Mouse (Mus musculus): ENCODE measurements around the gene Rap1b. TPM values are rescaled to one million over a fixed set of nuclear protein-coding genes. Genes with fewer than 3 reads are reported as not detected.

Gene Rap1b
- polyA plus RNA-seq, 1 experiment from 2014 or later: 160 TPM

DNA sequence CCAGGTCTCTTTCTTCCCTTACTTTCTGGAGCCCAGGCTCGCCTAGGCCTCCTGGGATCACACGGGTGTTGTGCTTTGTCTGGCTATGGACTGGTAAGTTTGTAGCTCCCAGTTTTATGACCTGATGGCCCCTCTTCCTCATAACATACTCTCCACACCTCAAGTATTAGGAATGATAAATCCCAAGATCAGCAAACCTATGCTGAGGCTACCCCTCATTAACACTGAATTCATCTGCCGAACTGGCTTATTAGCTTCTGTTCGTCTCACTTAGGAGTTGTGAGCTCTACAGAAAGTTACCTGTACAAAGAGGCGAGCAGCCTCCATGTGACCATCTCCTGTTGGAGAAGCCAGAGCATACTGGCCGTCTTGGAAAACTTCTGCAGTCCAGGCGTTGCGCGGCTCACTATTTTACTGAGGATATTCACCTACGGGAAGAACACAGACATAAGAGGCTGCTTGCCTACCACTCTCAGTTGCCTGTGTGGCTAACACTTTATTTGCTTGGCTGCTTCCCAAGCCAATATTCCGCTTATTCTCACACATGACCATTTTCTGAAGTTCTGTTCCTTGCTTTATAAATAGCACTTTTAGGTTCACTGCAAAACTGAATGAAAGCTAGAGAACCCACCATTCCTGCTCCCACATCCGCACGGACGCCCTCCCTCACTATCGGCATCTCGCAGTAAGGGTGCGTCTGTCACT lies 64.7 kb downstream of the Rap1b start:
- Histone ChIP-seq H3K27me3 (no peaks in the 10 kb centered on the region), H3K4me1 (no peaks in the 10 kb centered on the region), H3K4me3 (no peak overlapping the region), H3K36me3 (peaks cover 84% of the 10 kb centered on the region), H3K27ac (no peak overlapping the region), H3K9me3 (no peaks in the 10 kb centered on the region), H3K9ac (no peak overlapping the region), H3K4me2 (replicated peaks) (no peak overlapping the region)
- 95% methylated on average over 17 of the region's 17 CpGs for WGBS
- no peak for ATAC-seq (ENCODE audit: insufficient number of reproducible peaks, insufficient read depth, low FRiP score, low TSS enrichment)

GRCm38 (mm10) chr10:117780306-117780911 lies 65.4 kb downstream of the Rap1b start:
- WGBS: 93% methylated on average over 6 of the region's 6 CpGs

GRCm38 (mm10) chr10:117779581-117780305 lies 66.1 kb downstream of the Rap1b start:
- ATAC-seq (ENCODE audit: insufficient number of reproducible peaks, insufficient read depth, low FRiP score, low TSS enrichment): no peak
- Histone ChIP-seq H3K36me3 (peaks cover 84% of the 10 kb centered on the region), H3K9ac (no peak overlapping the region), H3K9me3 (no peaks in the 10 kb centered on the region), H3K4me1 (no peaks in the 10 kb centered on the region), H3K4me3 (no peak overlapping the region), H3K27ac (no peak overlapping the region), H3K4me2 (replicated peaks) (no peak overlapping the region), H3K27me3 (no peaks in the 10 kb centered on the region)
- WGBS: 95% methylated on average over 8 of the region's 8 CpGs

More at GRCm38 (mm10) chr10:117780306-117780911, 65.4 kb downstream of the Rap1b start:
- no peak overlapping the region for H3K4me2 ChIP-seq (replicated peaks)
- H3K27ac ChIP-seq: no peak overlapping the region
- ATAC-seq (ENCODE audit: insufficient number of reproducible peaks, insufficient read depth, low FRiP score, low TSS enrichment): no peak
- no peaks in the 10 kb centered on the region for H3K4me1 ChIP-seq
- no peaks in the 10 kb centered on the region for H3K27me3 ChIP-seq
- no peak overlapping the region for H3K4me3 ChIP-seq
- H3K9me3 ChIP-seq: no peaks in the 10 kb centered on the region
- no peak overlapping the region for H3K9ac ChIP-seq
- H3K36me3 ChIP-seq: peaks cover 82% of the 10 kb centered on the region

DNA sequence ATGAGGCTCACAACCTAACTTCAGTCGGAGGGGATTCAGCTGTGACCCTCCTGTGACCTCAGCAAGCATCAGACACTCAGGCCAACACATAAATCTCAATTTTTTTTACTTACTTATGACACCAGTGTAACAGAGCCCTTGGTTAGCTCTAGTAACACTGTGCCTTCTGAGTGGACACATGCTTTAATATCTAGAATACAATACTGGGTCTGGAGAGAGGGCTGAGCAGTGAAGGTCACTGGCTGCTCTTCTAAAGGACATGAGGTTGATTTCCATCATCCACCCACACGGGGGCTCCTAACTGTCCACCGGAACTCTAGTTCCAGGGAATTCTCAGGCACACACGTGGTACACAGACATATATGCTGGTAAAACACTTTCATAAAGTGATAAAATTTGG lies 66.9 kb downstream of the Rap1b start:
- no peak for ATAC-seq (ENCODE audit: insufficient number of reproducible peaks, insufficient read depth, low FRiP score, low TSS enrichment)
- Histone ChIP-seq H3K4me2 (replicated peaks) (no peak overlapping the region), H3K4me1 (no peaks in the 10 kb centered on the region), H3K4me3 (no peak overlapping the region), H3K36me3 (peaks cover 86% of the 10 kb centered on the region), H3K27ac (no peak overlapping the region), H3K9me3 (no peaks in the 10 kb centered on the region), H3K9ac (no peak overlapping the region), H3K27me3 (no peaks in the 10 kb centered on the region)
- WGBS: 92% methylated on average over 4 of the region's 4 CpGs

- ATAC-seq (ENCODE audit: insufficient number of reproducible peaks, insufficient read depth, low FRiP score, low TSS enrichment): no peak
- 95% methylated on average over 12 of the region's 12 CpGs for WGBS
- Histone ChIP-seq H3K9me3 (no peaks in the 10 kb centered on the region), H3K27ac (no peak overlapping the region), H3K36me3 (peaks cover 83% of the 10 kb centered on the region), H3K27me3 (no peaks in the 10 kb centered on the region), H3K4me1 (no peaks in the 10 kb centered on the region), H3K4me3 (no peak overlapping the region), H3K4me2 (replicated peaks) (no peak overlapping the region), H3K9ac (no peak overlapping the region)
Observed at GRCm38 (mm10) chr10:117778328-117778910, 67.4 kb downstream of the Rap1b start.

- WGBS: 95% methylated on average over 17 of the region's 17 CpGs
- Histone ChIP-seq H3K4me1 (no peaks in the 10 kb centered on the region), H3K36me3 (peaks cover 84% of the 10 kb centered on the region), H3K9me3 (no peaks in the 10 kb centered on the region), H3K4me3 (no peak overlapping the region), H3K27me3 (no peaks in the 10 kb centered on the region), H3K4me2 (replicated peaks) (no peak overlapping the region), H3K9ac (no peak overlapping the region), H3K27ac (no peak overlapping the region)
- ATAC-seq (ENCODE audit: insufficient number of reproducible peaks, insufficient read depth, low FRiP score, low TSS enrichment): no peak
Observed at GRCm38 (mm10) chr10:117777501-117778327, 68.1 kb downstream of the Rap1b start.

- H3K27me3 ChIP-seq: no peaks in the 10 kb centered on the region
- H3K4me1 ChIP-seq: no peaks in the 10 kb centered on the region
- no peak overlapping the region for H3K4me3 ChIP-seq
- WGBS: 94% methylated on average over 3 of the region's 3 CpGs
- H3K4me2 ChIP-seq (replicated peaks): no peak overlapping the region
- peaks cover 84% of the 10 kb centered on the region for H3K36me3 ChIP-seq
- H3K27ac ChIP-seq: no peak overlapping the region
- H3K9ac ChIP-seq: no peak overlapping the region
- H3K9me3 ChIP-seq: no peaks in the 10 kb centered on the region
- no peak for ATAC-seq (ENCODE audit: insufficient number of reproducible peaks, insufficient read depth, low FRiP score, low TSS enrichment)
Observed at GRCm38 (mm10) chr10:117777103-117777470, 68.7 kb downstream of the Rap1b start.

DNA sequence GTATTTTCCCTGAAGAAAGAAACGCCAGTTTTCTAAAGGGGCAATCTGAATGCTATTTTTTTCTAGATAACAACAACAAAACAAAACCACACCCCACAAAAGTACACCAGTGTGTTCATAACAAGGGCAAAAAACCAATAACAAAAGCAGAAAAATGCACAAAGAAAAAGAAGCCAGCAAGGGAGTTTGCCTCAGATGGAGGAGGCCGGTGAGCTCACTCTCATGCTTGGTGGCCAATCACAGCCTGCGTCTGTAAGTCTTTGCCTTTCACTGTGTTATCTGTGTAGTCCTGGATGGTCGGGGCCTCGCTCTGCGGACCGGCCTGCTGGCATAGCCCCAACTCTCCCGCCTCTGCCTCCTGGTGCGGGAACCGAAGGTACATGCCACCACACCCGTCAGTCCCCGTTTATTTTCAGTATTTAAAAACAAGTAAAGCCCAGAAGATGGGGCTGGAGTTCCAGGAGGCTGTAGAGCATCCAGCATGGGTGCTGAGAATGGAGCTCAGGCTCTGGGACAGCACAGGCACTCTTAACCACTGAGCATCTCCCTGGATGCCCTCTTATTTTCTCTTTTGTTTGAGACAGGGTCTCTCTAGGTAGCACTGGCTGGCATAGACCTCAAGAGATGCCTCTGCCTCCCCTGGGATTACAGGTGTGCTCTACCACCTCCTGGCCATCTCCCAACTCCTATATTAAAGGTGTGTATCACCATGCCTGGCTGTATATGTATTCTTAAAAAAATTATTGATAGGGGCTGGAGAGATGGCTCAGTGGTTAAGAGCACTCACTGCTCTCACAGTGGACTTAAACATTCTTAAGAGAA lies 69.3 kb downstream of the Rap1b start:
- Histone ChIP-seq H3K9me3 (no peaks in the 10 kb centered on the region), H3K4me3 (no peak overlapping the region), H3K36me3 (peaks cover 81% of the 10 kb centered on the region), H3K4me2 (replicated peaks) (no peak overlapping the region), H3K27me3 (no peaks in the 10 kb centered on the region), H3K27ac (no peak overlapping the region), H3K4me1 (no peaks in the 10 kb centered on the region), H3K9ac (no peak overlapping the region)
- no peak for ATAC-seq (ENCODE audit: insufficient number of reproducible peaks, insufficient read depth, low FRiP score, low TSS enrichment)
- WGBS: 94% methylated on average over 12 of the region's 12 CpGs

DNA sequence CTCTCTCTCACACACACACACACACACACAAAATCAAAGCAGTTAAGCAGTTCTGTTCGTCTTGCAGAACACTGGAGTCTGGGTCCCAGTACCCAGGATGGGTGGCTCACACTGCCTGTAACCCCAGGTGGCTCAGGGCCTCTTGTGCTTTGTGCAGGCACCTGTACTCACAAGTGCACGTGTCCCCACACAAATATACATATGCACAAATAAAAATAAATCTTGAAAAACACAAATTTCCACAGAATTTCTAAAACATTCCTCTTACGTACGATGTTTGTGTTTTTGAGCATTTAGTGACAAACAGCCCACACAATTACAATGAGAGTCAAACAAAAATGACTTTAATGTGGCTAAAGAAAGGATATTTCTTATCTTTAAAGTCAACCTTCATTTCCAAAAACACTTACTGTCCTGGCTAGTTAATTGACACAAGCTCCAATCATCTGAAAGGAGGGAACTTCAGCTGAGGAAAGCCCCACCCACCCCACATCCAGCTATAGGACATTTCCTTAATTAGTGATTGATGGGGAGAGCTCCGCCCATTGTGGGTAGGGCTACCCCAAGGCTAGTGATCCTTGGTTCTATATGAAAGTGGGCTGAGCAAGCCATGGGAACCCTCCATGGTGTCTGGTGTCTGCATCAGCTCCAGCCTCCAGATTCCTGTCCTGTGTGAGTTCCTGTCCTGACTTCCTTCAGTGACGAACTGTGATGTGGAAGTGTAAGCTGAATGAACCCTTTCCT lies 70.3 kb downstream of the Rap1b start:
- no peak overlapping the region for H3K4me3 ChIP-seq
- H3K9ac ChIP-seq: no peak overlapping the region
- no peak overlapping the region for H3K27ac ChIP-seq
- H3K36me3 ChIP-seq: peaks cover 80% of the 10 kb centered on the region
- ATAC-seq (ENCODE audit: insufficient number of reproducible peaks, insufficient read depth, low FRiP score, low TSS enrichment): no peak
- H3K4me2 ChIP-seq (replicated peaks): no peak overlapping the region
- no peaks in the 10 kb centered on the region for H3K9me3 ChIP-seq
- WGBS: 86% methylated on average over 6 of the region's 6 CpGs
- H3K27me3 ChIP-seq: no peaks in the 10 kb centered on the region
- H3K4me1 ChIP-seq: no peaks in the 10 kb centered on the region

DNA sequence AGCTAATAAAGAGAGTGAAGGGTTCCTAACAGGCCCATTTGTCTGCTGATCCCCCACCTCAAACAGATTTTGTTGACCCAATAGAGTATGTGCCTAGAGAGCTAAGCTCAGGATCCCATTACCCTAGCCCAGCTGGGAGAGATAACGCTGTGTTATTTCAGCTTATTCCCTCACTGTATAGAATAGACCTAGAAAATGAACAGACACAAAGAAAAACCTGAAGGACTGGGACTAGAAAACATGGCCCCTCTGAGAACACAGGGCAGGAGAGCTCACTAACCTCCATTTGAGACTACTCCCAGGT lies 71.1 kb downstream of the Rap1b start:
- Histone ChIP-seq H3K4me2 (replicated peaks) (no peak overlapping the region), H3K4me1 (no peaks in the 10 kb centered on the region), H3K9ac (no peak overlapping the region), H3K9me3 (no peaks in the 10 kb centered on the region), H3K4me3 (no peak overlapping the region), H3K36me3 (peaks cover 82% of the 10 kb centered on the region), H3K27me3 (no peaks in the 10 kb centered on the region), H3K27ac (no peak overlapping the region)
- 97% methylated on average over 1 of the region's 1 CpGs for WGBS
- no peak for ATAC-seq (ENCODE audit: insufficient number of reproducible peaks, insufficient read depth, low FRiP score, low TSS enrichment)

Data from embryonic facial prominence, embryonic 12.5 days (tissue).